Mouse (Mus musculus) cerebellum, adult 9-10 months (tissue): Measurements from ENCODE around the gene Nr5a2.

Source experiments
- DNase-seq: peaks from one replicate; pipeline ENCODE4 v3.0.0; 2022

Nr5a2 gene

DNA sequence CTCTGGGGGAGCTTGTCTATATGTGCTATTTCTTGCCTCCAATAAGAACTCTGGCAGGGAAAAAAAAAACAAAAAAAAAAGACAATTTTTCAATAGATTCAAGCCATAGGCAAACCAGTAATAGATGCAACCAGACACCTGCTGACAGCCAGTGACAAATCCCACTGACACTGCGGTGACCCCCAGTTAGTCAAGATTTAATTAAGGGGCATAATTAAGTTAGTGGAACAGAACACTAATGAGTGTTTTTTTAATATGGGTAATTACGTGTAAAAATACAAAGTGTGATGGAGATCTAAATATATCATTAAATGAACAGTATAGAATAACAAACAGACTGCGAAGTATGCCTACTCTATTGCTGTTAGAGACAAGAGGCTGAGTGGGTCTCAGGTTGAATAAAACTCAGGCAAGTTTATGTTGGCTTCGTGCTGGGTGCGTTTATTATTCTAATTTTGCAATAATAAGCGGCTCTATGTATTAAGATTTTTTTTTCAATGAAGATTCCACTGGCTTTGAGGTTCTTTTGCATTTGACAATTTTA lies 50.7 kb downstream of the Nr5a2 start:
- no peak for DNase-seq

DNA sequence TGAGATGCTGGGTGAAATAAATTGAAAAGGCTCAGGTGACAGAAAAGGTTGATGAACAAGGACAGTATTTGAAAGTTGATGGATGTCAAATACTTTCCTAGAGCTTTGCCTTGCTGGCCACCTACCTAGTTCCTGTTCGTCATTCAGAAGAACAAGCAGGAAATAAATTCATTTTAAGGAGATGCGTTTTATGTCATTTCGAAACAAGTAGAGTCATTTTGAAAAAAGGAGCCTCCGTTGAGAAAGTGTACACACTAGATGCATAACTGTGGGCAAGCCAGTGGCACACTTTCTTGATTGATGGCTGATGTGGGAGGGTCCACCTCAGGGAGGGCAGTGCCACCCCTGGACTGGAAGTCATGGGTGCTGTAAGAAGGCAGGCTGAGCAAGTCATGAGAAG lies 62.1 kb downstream of the Nr5a2 start:
- no peak for DNase-seq

GRCm38 (mm10) chr1:136896351-136896750 lies 63.9 kb downstream of the Nr5a2 start:
- DNase-seq = no peak

DNA sequence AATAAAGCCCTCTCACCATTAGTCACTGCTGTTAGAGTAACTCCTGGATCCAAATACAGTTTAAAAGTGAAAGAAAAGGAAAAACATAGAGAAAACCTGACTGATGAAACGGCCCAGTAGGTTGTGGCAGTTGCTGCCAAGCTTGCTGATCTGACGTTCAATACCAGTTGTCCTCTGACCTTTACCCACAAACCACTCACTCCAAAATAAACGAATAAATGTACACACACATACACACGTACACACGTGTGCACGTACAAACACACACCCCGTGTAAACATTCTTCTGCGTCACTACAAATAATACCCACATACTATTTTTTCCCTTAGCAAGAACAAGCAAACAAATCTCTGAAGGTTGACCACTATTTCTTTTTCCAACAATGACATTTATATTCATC lies 64.4 kb downstream of the Nr5a2 start:
- no peak for DNase-seq

DNA sequence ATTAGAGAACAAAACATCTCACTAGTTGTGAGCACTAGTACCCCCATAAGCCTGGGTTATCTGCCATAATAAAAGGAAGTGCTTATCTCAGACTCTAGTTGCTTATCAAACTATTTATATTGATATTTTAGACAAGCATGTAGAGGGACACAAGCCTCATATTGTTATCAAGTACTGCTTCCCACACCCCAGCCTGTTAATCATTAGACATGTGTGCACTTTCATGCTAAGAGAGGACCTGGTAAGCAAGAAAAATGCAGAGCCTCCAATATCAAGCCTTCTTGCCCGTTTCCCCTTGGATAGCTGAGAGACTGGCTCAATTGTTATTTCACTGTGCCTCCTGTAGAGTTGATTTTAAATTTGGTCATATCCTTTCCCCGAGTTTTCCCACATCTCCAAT lies 65.5 kb downstream of the Nr5a2 start:
- no peak for DNase-seq

GRCm38 (mm10) chr1:136893162-136893561 lies 67.1 kb downstream of the Nr5a2 start:
- DNase-seq = no peak

- DNase-seq = no peak
Measured at GRCm38 (mm10) chr1:136890439-136890838, 69.8 kb downstream of the Nr5a2 start.

- DNase-seq = no peak
Measured at GRCm38 (mm10) chr1:136888704-136889103, 71.5 kb downstream of the Nr5a2 start.

DNA sequence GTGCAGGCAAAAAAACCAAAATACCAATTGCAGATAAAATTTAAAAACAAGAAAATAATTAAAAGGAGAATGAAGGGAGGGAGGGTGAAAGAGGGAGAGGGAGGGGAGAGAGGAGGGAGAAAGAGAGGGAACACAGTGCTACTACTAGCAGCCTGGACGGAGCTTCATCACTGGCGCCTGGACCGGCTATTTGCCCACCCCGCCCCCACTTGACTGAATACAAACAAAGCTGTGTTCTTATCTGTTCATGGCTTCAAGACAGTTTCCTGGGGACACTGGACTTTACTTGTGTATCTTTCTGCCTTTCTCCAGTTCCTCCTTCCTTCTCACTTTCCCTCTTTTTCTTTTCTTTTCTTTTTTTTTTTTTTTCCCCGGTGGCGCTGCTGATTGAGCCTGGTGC lies 73.6 kb downstream of the Nr5a2 start:
- no peak for DNase-seq

- DNase-seq = no peak
Measured at GRCm38 (mm10) chr1:136883458-136884174, 76.6 kb downstream of the Nr5a2 start.

- no peak for DNase-seq
Measured at GRCm38 (mm10) chr1:136880260-136880659, 80.0 kb downstream of the Nr5a2 start.

GRCm38 (mm10) chr1:136875006-136875405 lies 85.2 kb downstream of the Nr5a2 start:
- DNase-seq = no peak

DNA sequence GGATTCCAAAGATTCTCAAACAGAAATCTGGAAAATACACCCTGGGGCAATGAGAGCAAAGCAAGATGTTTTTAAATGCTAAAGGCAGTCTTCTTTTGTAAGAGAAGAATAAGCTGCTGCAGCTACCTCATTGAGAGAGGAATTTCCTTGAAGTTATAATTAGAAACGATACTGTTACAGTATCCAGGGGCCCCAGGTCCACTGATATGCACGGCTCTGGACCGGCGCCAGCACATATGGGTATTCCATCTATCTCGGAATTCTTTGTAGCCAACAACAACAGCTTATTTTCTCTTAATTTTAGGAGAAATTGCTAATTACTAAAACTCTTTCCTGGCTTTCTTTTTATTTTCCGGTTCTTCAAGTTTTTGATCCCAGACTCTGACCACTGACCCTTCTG lies 91.3 kb downstream of the Nr5a2 start:
- DNase-seq = no peak

DNA sequence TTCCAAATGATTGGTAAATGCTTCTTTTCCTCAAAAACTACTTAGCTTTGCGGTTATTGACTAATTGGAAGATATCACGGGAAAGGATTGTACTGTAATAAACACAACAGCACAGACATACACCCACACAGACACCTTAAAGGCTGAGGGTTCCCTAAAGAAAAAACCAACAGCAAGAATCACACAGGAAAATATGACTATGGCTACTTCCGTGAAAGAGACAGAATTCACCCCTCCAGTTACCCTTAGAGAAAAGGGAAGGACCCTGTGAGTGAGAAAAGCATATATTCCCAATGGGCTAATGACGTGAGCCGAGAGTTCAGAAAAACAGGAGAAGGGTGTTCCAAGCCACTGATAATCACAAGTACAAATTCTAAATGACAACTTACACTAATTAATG lies 92.0 kb downstream of the Nr5a2 start:
- DNase-seq = no peak

- no peak for DNase-seq
Measured at GRCm38 (mm10) chr1:136866481-136867092, 93.7 kb downstream of the Nr5a2 start.

- DNase-seq = no peak
Measured at GRCm38 (mm10) chr1:136863209-136863608, 97.0 kb downstream of the Nr5a2 start.

GRCm38 (mm10) chr1:136859454-136859853 lies 100.8 kb downstream of the Nr5a2 start:
- DNase-seq = no peak

GRCm38 (mm10) chr1:136858724-136859123 lies 101.5 kb downstream of the Nr5a2 start:
- no peak for DNase-seq

GRCm38 (mm10) chr1:136856104-136856503 lies 104.1 kb downstream of the Nr5a2 start:
- no peak for DNase-seq

GRCm38 (mm10) chr1:136848791-136849190 lies 111.5 kb downstream of the Nr5a2 start:
- DNase-seq = no peak

DNA sequence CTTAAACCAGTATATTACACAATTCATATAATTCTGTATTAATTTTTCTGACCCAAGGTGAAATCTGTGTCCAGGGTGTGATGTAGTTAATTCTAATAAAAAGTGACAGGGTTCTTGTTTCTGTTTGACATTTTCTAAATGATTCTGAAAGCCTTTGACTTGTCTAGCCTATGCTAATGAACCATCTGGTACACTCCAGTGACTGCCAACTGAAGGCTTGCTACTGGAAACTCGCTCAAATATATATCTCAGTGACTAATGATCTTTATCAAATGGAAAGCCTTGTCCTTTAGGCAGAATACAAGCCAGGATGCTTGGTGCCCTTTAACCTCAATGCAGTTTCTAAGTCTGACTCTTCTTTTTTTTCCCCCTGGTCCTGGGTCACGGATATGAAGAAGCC lies 114.2 kb downstream of the Nr5a2 start:
- DNase-seq = no peak

DNA sequence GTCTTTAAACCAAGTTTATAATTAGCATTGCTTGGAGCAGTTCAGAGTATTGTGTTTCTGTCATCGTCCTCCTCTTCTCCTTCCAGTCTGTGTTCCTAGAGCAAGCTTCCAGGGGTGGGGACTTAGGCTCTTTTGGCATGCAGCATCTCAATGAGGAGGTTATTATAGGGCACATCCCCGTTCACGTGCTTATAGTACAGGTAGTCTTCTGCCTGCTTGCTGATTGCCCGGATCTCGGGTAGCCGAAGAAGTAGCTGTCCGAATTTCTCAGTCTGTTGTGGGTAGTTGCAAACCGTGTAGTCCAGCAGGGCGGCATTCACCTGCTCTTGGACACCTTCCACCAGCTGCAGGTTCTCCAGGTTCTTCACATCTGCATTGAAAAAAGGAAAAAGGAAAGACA lies 114.9 kb downstream of the Nr5a2 start:
- DNase-seq = no peak

DNA sequence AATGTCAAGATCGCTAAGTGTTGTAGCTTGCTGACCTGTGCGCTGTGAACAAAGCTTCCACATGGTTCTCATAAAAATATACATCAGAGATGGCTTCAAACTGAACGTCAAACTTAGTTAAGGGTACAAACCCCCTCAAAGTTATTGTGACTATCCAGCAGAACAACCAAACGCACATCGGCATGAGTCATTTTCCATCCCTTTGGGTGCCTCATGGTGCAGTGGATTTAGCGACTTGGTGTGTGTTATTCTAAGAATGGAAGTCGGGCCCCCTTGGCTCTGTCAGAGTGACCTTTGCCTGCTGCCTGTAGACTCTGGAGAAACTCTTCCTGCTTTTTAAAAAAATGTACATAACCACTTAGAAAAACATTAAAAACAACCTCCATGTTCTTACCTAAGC lies 119.7 kb downstream of the Nr5a2 start:
- DNase-seq = no peak

GRCm38 (mm10) chr1:136839202-136839601 lies 121.0 kb downstream of the Nr5a2 start:
- DNase-seq = no peak
